13 mouse cellular contexts compared by ENCODE assay signal in the genomic region with DNA sequence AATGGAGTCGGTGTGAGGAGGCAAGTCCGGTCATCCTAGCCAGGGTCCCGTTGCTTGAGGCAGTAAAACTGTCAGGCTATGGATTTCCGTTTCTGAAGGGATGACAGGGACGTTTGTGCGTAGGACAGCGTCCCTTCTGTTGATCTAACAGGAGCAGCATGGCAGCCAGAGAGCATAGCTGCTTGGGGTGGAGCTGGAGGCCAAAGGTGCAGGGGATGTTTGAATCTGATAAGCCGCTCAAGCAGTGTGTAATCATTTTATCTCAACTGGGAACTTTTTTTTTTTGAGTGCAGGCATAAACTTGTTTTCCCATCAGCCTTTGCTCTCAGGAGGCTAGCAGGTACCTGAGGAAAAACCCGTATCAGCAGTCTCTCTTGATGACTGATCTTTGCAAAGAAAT.
A peak's percentile ranks its signal among the peaks of the same experiment; 100 is the strongest.
DNase-seq lines count a peak whose midpoint lies in the region; ATAC-seq lines count a peak whose summit lies in the region.
"Had no signal": no experiment of that assay in that cellular context is flagged by ENCODE, and none has a peak within 500 bp of the region (broad histone marks: within the 10 kb centered on the region; RNA-seq: fewer than 3 reads in every experiment).

No protein-coding gene starts in this region.

- no peak overlapping the region for H3K9ac ChIP-seq in liver, embryonic 16.5 days (ENCODE audit: low read depth, low read length)
- H3K9ac ChIP-seq in liver, embryonic 12.5 days = no peak overlapping the region

- DNase-seq in T-cell, adult 2 months (ENCODE audit: low spot score) = peak; percentile 88
- DNase-seq in naive thymus-derived CD4-positive, alpha-beta T cell, adult 2 months (ENCODE audit: low read depth) = peak; percentile 91
- no peak for DNase-seq in cerebellum, postnatal 36 days
- DNase-seq in neural tube, embryonic 10.5 days (ENCODE audit: extremely low spot score, low spot score) = no peak
- DNase-seq: cerebellum, adult 11 months; layer of hippocampus, postnatal 36 days; lung, adult 2 months; right cerebral cortex, postnatal 4 days had no signal

- 0 out of 2 replicates have a peak, but pooled peaks have one; percentile 37 for ATAC-seq in liver, embryonic 16.5 days (ENCODE audit: low read depth)
- ATAC-seq in liver, embryonic 12.5 days = no peak
- ATAC-seq in CD4-positive, CD25-positive, alpha-beta regulatory T cell, adult 4 months = peak; percentile 56
- ATAC-seq: Patski had no signal

- H3K27ac ChIP-seq in liver, embryonic 16.5 days (ENCODE audit: low read length) = no peak overlapping the region
- no peak overlapping the region for H3K27ac ChIP-seq in liver, embryonic 12.5 days
- H3K27ac ChIP-seq: limb, embryonic 10.5 days had no signal

- no peaks in the 10 kb centered on the region for H3K27me3 ChIP-seq in liver, embryonic 16.5 days (ENCODE audit: control insufficient read depth, insufficient read depth, low read depth, low read length)
- no peaks in the 10 kb centered on the region for H3K27me3 ChIP-seq in liver, embryonic 12.5 days (replicated peaks)
- H3K27me3 ChIP-seq: Patski had no signal

- peaks cover 8% of the 10 kb centered on the region for H3K4me1 ChIP-seq in liver, embryonic 16.5 days (ENCODE audit: control insufficient read depth, low read depth, low read length)
- peaks cover 16% of the 10 kb centered on the region; the same call in 1 of the 2 replicates for H3K4me1 ChIP-seq in liver, embryonic 12.5 days

- no peak overlapping the region for H3K4me3 ChIP-seq in liver, embryonic 16.5 days (ENCODE audit: low read depth, low read length)
- no peak overlapping the region for H3K4me3 ChIP-seq in liver, embryonic 12.5 days
- H3K4me3 ChIP-seq: limb, embryonic 10.5 days had no signal

- WGBS in liver, embryonic 16.5 days (ENCODE audit: insufficient replicate concordance) = 37% methylated on average over 9 of the region's 9 CpGs
- 51% methylated on average over 9 of the region's 9 CpGs for WGBS in liver, embryonic 12.5 days (ENCODE audit: insufficient replicate concordance)

- H3K36me3 ChIP-seq in liver, embryonic 16.5 days (ENCODE audit: control insufficient read depth, insufficient read depth) = no peaks in the 10 kb centered on the region
- peaks cover 7% of the 10 kb centered on the region; the same call in 1 of the 2 replicates for H3K36me3 ChIP-seq in liver, embryonic 12.5 days

- H3K4me2 ChIP-seq in liver, embryonic 16.5 days (ENCODE audit: low read depth, low read length) = no peak overlapping the region
- no peak overlapping the region for H3K4me2 ChIP-seq in liver, embryonic 12.5 days

- H3K9me3 ChIP-seq in liver, embryonic 16.5 days (replicated peaks; ENCODE audit: control insufficient read depth, low read length) = no peaks in the 10 kb centered on the region
- H3K9me3 ChIP-seq in liver, embryonic 12.5 days (replicated peaks) = no peaks in the 10 kb centered on the region
- H3K9me3 ChIP-seq: limb, embryonic 10.5 days had no signal

Comparison
In these comparisons a context has a peak if more than half of its experiments do, and no peak if none do; other contexts are left out.
1. DNase-seq: peak in T-cell, adult 2 months (single experiment) and naive thymus-derived CD4-positive, alpha-beta T cell, adult 2 months (single experiment); none in cerebellum, postnatal 36 days (0 of 2) and neural tube, embryonic 10.5 days (single experiment).